Mouse (Mus musculus) heart, adult 18-20 months (tissue): ENCODE data around the gene Erc1. TPM values are rescaled to one million over a fixed set of nuclear protein-coding genes. Genes with fewer than 3 reads are reported as not detected.

Experiments
- DNase-seq, 2 experiments: peaks; one replicate each; pipeline ENCODE4 v3.0.0; 2021 to 2022; ENCODE audit warnings: mixed read lengths in 1 of 2
- total RNA-seq, 2 experiments: library from RNA; stranded (reverse); gene quantifications; 2 replicates each; pipeline ENCODE4 v1.2.3; 2021

Erc1 gene
- total RNA-seq, 2 experiments from 2014 or later, result 36.0 to 38.4 TPM

GRCm38 (mm10) chr6:119711649-119712305 lies 136.2 kb downstream of the Erc1 start:
- DNase-seq, result no peak

- no peak for DNase-seq
Measured at GRCm38 (mm10) chr6:119709552-119709951, 138.4 kb downstream of the Erc1 start.

GRCm38 (mm10) chr6:119707911-119708310 lies 140.1 kb downstream of the Erc1 start:
- DNase-seq, result no peak

- DNase-seq, result no peak
Measured at GRCm38 (mm10) chr6:119704899-119705298, 143.1 kb downstream of the Erc1 start.

GRCm38 (mm10) chr6:119692754-119693153 lies 155.2 kb downstream of the Erc1 start:
- no peak for DNase-seq

- DNase-seq, result no peak
Measured at GRCm38 (mm10) chr6:119686470-119686869, 161.5 kb downstream of the Erc1 start.

- no peak for DNase-seq
Measured at GRCm38 (mm10) chr6:119680746-119681145, 167.2 kb downstream of the Erc1 start.

- no peak for DNase-seq
Measured at GRCm38 (mm10) chr6:119674811-119675209, 173.2 kb downstream of the Erc1 start.

GRCm38 (mm10) chr6:119674201-119674810 lies 173.7 kb downstream of the Erc1 start:
- no peak for DNase-seq

GRCm38 (mm10) chr6:119669746-119670145 lies 178.2 kb downstream of the Erc1 start:
- no peak for DNase-seq

- DNase-seq, result no peak
Measured at GRCm38 (mm10) chr6:119662936-119663335, 185.0 kb downstream of the Erc1 start.

- no peak for DNase-seq
Measured at GRCm38 (mm10) chr6:119661081-119661493, 186.9 kb downstream of the Erc1 start.

- no peak for DNase-seq
Measured at GRCm38 (mm10) chr6:119658441-119658840, 189.5 kb downstream of the Erc1 start.

GRCm38 (mm10) chr6:119657418-119658178 lies 190.4 kb downstream of the Erc1 start:
- DNase-seq, result no peak

GRCm38 (mm10) chr6:119654777-119655176 lies 193.2 kb downstream of the Erc1 start:
- peak; percentile 29 to 73 for DNase-seq

GRCm38 (mm10) chr6:119643880-119644460 lies 204.0 kb downstream of the Erc1 start:
- no peak for DNase-seq

- no peak for DNase-seq
Measured at GRCm38 (mm10) chr6:119643178-119643728, 204.7 kb downstream of the Erc1 start.

GRCm38 (mm10) chr6:119642718-119643117 lies 205.2 kb downstream of the Erc1 start:
- DNase-seq, result no peak

- DNase-seq, result peak; percentile 39 to 74
Measured at GRCm38 (mm10) chr6:119635629-119636028, 212.3 kb downstream of the Erc1 start.

- DNase-seq, result no peak
Measured at GRCm38 (mm10) chr6:119630622-119631021, 217.3 kb downstream of the Erc1 start.

- no peak for DNase-seq
Measured at GRCm38 (mm10) chr6:119601379-119601778, 246.6 kb downstream of the Erc1 start.

- peak; percentile 45 to 68 for DNase-seq
Measured at GRCm38 (mm10) chr6:119595440-119595839, 252.5 kb downstream of the Erc1 start.

- DNase-seq, result no peak
Measured at GRCm38 (mm10) chr6:119590872-119591271, 257.1 kb downstream of the Erc1 start.
